Mouse (Mus musculus) heart, embryonic 14.5 days (tissue): ENCODE data around the gene Sult5a1. TPM values are rescaled to one million over a fixed set of nuclear protein-coding genes. Genes with fewer than 3 reads are reported as not detected.
"Not testable (repeated sequence)": the region's sequence is repeated elsewhere in the genome, so short reads cannot be mapped to it uniquely, and the experiment has no call there.

Experiments
- ATAC-seq: fragments of 200-750 bp; cut with Nextera tagmentation; 2 replicates; pipeline ENCODE4 v1.8.0; 2017; ENCODE audit warnings: low read depth, moderate TSS enrichment; ENCODE audit not compliant: insufficient number of reproducible peaks, insufficient read depth, low FRiP score
- H3K27ac ChIP-seq, 2 experiments: fragments of 200-500 bp in 1 of 2; fragments of 300-500 bp in 1 of 2; sonication (generic) in 1 of 2; replicated peaks in 1 of 2; 2 replicates each; pipeline ENCODE4 v1.5.1; 2012 to 2014; ENCODE audit warnings: low read depth in 2 of 2, low read length in 2 of 2, control low read depth in 1 of 2, mild to moderate bottlenecking in 1 of 2, mixed read lengths in 1 of 2; ENCODE audit not compliant: control insufficient read depth in 1 of 2, insufficient read depth in 1 of 2
- H3K27me3 ChIP-seq: fragments of 300-500 bp; sonication (generic); 2 replicates; pipeline ENCODE4 v1.6.1; 2014; ENCODE audit warnings: mild to moderate bottlenecking, low read length, control low read depth; ENCODE audit not compliant: control insufficient read depth, insufficient read depth
- H3K36me3 ChIP-seq: fragments of 300-500 bp; sonication (generic); 2 replicates; pipeline ENCODE4 v1.6.1; 2014; ENCODE audit warnings: mild to moderate bottlenecking, control low read depth, low read length, mixed read lengths; ENCODE audit not compliant: control insufficient read depth, insufficient read depth
- H3K4me1 ChIP-seq, 2 experiments: fragments of 200-500 bp in 1 of 2; fragments of 300-500 bp in 1 of 2; sonication (generic) in 1 of 2; 2 replicates each; pipeline ENCODE4 v1.6.1; 2012 to 2014; ENCODE audit warnings: low read length in 2 of 2, control low read depth in 1 of 2, mixed read lengths in 1 of 2; ENCODE audit not compliant: control insufficient read depth in 2 of 2, insufficient read depth in 2 of 2
- H3K4me2 ChIP-seq: fragments of 300-500 bp; sonication (generic); 2 replicates; pipeline ENCODE4 v1.6.1; 2014; ENCODE audit warnings: mild to moderate bottlenecking, low read length
- H3K4me3 ChIP-seq, 2 experiments: fragments of 200-500 bp in 1 of 2; fragments of 300-500 bp in 1 of 2; sonication (generic) in 1 of 2; 2 replicates each; pipeline ENCODE4 v1.5.1; 2012 to 2014; ENCODE audit warnings: low read length in 2 of 2, mild to moderate bottlenecking in 2 of 2, control low read depth in 1 of 2, low read depth in 1 of 2, moderate library complexity in 1 of 2; ENCODE audit not compliant: control insufficient read depth in 1 of 2, insufficient read depth in 1 of 2
- H3K9ac ChIP-seq: fragments of 300-500 bp; sonication (generic); 2 replicates; pipeline ENCODE4 v1.6.1; 2014; ENCODE audit warnings: mild to moderate bottlenecking, low read length
- H3K9me3 ChIP-seq: fragments of 300-500 bp; sonication (generic); 2 replicates; pipeline ENCODE4 v1.6.1; 2016; ENCODE audit warnings: low read length, control low read depth; ENCODE audit not compliant: control insufficient read depth
- WGBS: fragments of 180-500 bp; shearing (Covaris S2); extraction: QIAGEN DNeasy Blood & Tissue Kit; methylation state at CpG from one replicate; pipeline ENCODE4 v1.1.7; 2014; 5-methylcytosine and 5-hydroxymethylcytosine counted together
- polyA plus RNA-seq: library from polyadenylated mRNA; unstranded; fragments of >200 nt; fragmentation: Nextera tagmentation; extraction: Ambion mirVana; gene quantifications from 2 replicates; pipeline ENCODE4 v1.2.1, GENCODE M21; 2014

Sult5a1 gene
- polyA plus RNA-seq: 4.3 and 6.0 TPM in 2 replicates

GRCm38 (mm10) chr8:123157888-123158465 is at the start of gene Sult5a1:
Sult5a1 (minus strand) TSS chr8:123158315.
- H3K36me3 ChIP-seq: no peaks in the 10 kb centered on the region
- peak within 1 kb of the TSS; percentile 21; the same call in 1 of the 2 replicates for H3K9ac ChIP-seq
- H3K27me3 ChIP-seq: no peaks in the 10 kb centered on the region
- H3K9me3 ChIP-seq: no peaks in the 10 kb centered on the region
- H3K4me3 ChIP-seq: peak within 1 kb of the TSS; percentile 14 to 23; a peak in 2 of 4 replicates
- peaks cover 24 to 25% of the 10 kb centered on the region in 2 experiments for H3K4me1 ChIP-seq
- WGBS: 36% methylated on average over 13 of the region's 13 CpGs
- peak within 1 kb of the TSS; percentile 50 for H3K4me2 ChIP-seq
- no peak for ATAC-seq
- peak within 1 kb of the TSS; percentile 14 to 38 for H3K27ac ChIP-seq

DNA sequence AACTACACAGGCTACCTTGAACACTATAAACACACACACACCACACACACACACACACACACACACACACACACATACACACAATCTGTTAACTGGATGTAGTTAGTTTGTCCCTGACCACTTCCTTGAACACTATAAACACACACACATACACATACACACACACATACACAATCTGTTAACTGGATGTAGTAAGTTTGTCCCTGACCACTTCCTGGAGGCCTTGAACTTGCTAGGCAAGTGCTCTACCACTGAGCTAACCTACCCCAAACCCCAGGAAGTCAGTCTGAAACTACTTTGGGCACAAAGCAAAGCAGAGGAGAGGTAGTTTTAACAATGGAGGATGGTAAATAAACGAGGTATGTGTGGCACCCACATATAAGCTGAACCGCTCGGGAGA is 45.5 kb upstream of the Sult5a1 start:
- ATAC-seq: no peak
- Histone ChIP-seq H3K4me2 (no peak overlapping the region), H3K4me3 (no peak overlapping the region), H3K36me3 (peaks cover 45% of the 10 kb centered on the region), H3K27me3 (no peaks in the 10 kb centered on the region; the same call in 1 of the 2 replicates), H3K4me1 (no peaks in the 10 kb centered on the region), H3K27ac (no peak overlapping the region), H3K9ac (no peak overlapping the region), H3K9me3 (no peaks in the 10 kb centered on the region)
- 79% methylated on average over 3 of the region's 3 CpGs for WGBS

GRCm38 (mm10) chr8:123202288-123202687 is 44.2 kb upstream of the Sult5a1 start:
- no peak overlapping the region for H3K4me3 ChIP-seq
- H3K4me2 ChIP-seq: no peak overlapping the region
- H3K36me3 ChIP-seq: peaks cover 33% of the 10 kb centered on the region
- H3K9ac ChIP-seq: no peak overlapping the region
- 28% methylated on average over 5 of the region's 5 CpGs for WGBS
- H3K27ac ChIP-seq: no peak overlapping the region
- H3K4me1 ChIP-seq: no peaks in the 10 kb centered on the region
- no peaks in the 10 kb centered on the region for H3K9me3 ChIP-seq
- H3K27me3 ChIP-seq: no peaks in the 10 kb centered on the region; the same call in 1 of the 2 replicates
- ATAC-seq: no peak

DNA sequence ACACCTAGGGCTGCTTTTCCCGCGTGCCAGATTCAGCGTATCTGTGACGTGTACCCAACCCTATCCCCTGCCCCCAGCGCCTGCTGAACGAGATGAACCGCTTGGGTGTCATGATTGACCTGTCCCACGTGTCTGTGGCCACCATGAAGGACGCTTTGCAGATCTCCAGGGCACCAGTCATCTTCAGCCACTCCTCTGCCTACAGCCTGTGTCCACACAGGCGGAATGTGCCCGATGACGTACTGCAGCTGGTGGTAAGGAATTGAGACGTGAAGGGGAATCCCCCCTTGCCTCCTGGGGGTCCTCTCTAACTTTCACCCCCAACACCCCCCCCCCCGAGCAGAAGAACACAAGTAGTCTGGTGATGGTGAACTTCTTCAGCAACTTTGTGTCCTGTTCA is 41.7 kb upstream of the Sult5a1 start:
- no peaks in the 10 kb centered on the region for H3K9me3 ChIP-seq
- no peak for ATAC-seq
- no peak overlapping the region for H3K4me3 ChIP-seq
- no peak overlapping the region for H3K9ac ChIP-seq
- no peaks in the 10 kb centered on the region for H3K4me1 ChIP-seq
- peaks cover 12% of the 10 kb centered on the region for H3K36me3 ChIP-seq
- no peak overlapping the region for H3K27ac ChIP-seq
- 55% methylated on average over 14 of the region's 14 CpGs for whole genome bisulfite sequencing
- no peaks in the 10 kb centered on the region; the same call in 1 of the 2 replicates for H3K27me3 ChIP-seq
- H3K4me2 ChIP-seq: no peak overlapping the region

DNA sequence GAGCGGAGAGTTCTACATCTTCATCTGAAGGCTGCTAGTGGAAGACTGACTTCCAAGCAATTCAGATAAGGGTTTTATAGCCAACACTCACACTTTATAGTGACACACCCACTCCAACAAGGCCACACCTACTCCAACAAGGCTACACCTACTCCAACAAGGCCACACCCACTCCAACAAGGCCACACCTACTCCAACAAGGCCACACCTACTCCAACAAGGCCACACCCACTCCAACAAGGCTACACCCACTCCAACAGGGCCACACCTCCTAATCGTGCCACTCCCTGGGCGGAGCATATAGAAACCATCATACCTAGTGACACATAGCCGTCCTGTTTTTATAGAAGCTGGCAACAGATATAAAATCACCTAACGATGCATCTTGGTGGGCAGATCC is 38.9 kb upstream of the Sult5a1 start:
- not testable (repeated sequence) for H3K9ac ChIP-seq, H3K27ac ChIP-seq, H3K4me2 ChIP-seq, H3K4me3 ChIP-seq, H3K4me1 ChIP-seq, H3K36me3 ChIP-seq, H3K9me3 ChIP-seq, ATAC-seq, H3K27me3 ChIP-seq
- 71% methylated on average over 5 of the region's 5 CpGs for WGBS

DNA sequence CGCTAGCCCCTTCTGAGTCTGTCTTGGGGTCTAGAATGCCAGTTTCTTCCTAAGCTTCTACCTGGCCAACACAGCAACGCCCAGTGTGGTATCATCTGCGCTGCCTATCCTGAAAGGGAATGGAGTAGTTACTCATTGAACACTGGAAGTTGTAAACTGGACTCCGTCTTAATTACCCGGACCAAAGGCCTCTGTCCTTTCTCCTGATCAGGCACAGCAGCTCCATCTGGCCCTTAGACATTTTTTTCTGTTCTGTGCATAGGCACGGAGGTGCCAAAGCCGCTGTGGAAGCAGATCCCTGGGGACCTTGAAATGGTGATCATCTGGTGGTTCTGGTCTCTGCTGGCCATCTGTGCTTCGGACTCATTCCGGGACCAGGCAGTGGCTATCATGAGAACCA is 35.7 kb upstream of the Sult5a1 start:
- WGBS: 89% methylated on average over 9 of the region's 9 CpGs
- Histone ChIP-seq H3K4me2 (no peak overlapping the region), H3K27ac (no peak overlapping the region), H3K27me3 (no peaks in the 10 kb centered on the region), H3K9ac (no peak overlapping the region), H3K36me3 (no peaks in the 10 kb centered on the region), H3K9me3 (no peaks in the 10 kb centered on the region), H3K4me3 (no peak overlapping the region), H3K4me1 (0 out of 4 replicates have a peak, but pooled peaks cover 0 to 4% of the 10 kb centered on the region in 2 experiments)
- no peak for ATAC-seq

GRCm38 (mm10) chr8:123191908-123192307 is 33.8 kb upstream of the Sult5a1 start:
- Histone ChIP-seq H3K27me3 (no peaks in the 10 kb centered on the region), H3K9me3 (no peaks in the 10 kb centered on the region), H3K27ac (no peak overlapping the region), H3K36me3 (no peaks in the 10 kb centered on the region), H3K4me3 (no peak overlapping the region), H3K4me1 (0 out of 4 replicates have a peak, but pooled peaks cover 0 to 4% of the 10 kb centered on the region in 2 experiments), H3K9ac (no peak overlapping the region), H3K4me2 (no peak overlapping the region)
- ATAC-seq: no peak
- 61% methylated on average over 7 of the region's 8 CpGs for WGBS

GRCm38 (mm10) chr8:123190678-123191077 is 32.6 kb upstream of the Sult5a1 start:
- no peak for ATAC-seq
- Histone ChIP-seq H3K27ac (no peak overlapping the region), H3K4me2 (peak overlapping the region; percentile 32), H3K4me3 (no peak overlapping the region), H3K27me3 (no peaks in the 10 kb centered on the region), H3K9ac (no peak overlapping the region), H3K4me1 (peaks cover 4 to 8% of the 10 kb centered on the region in 2 experiments; a peak in 2 of 4 replicates), H3K9me3 (no peaks in the 10 kb centered on the region), H3K36me3 (no peaks in the 10 kb centered on the region)
- 0% methylated on average over 9 of the region's 9 CpGs for WGBS
